Mouse (Mus musculus): ENCODE data around the gene Cbln3. TPM values are rescaled to one million over a fixed set of nuclear protein-coding genes. Genes with fewer than 3 reads are reported as not detected.

Cbln3 gene
- polyA plus RNA-seq, 1 experiment from 2014 or later, result 0.25 TPM

DNA sequence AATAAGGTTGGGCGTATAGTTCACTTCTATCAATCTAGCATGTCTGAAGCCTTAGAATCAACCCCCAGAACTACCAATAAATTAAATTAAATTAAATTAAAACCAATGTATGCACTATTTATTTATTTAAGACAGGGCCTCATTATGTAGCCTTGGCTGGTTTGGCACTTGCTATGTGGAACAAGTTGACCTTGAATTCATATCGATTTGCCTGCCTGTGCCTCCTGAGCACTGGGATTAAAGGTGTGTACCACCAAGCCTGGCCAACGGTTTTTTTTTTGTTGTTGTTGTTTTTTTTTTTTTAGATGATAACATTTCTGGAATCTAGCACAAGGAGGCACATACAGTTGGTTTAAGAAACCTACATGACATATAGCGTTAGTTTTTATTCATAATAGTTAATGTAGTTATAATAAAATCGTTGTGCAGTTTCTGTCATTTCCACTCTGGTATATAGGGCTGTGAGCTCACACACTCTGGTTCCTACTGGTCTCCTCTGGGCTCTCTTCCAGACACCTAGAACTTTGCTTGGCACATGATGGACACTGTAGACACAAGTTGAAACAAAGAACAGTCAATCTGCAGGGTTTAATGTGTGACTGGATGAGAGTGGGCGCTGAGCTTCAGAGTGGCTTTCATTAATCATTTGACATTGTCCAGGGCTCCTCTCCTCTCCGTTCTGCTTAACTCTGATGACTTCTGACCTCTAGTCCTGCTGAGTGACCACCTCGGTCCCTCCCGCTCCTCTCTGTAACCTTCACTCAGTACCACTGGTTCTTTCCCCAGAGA lies 38.5 kb downstream of the Cbln3 start:
- Histone ChIP-seq H3K27me3 (replicated peaks; ENCODE audit: control insufficient read depth, insufficient read depth, low read length) (no peaks in the 10 kb centered on the region), H3K36me3 (ENCODE audit: control insufficient read depth, insufficient read depth, low read length) (no peaks in the 10 kb centered on the region), H3K9ac (ENCODE audit: low read depth, low read length) (no peak overlapping the region), H3K9me3 (ENCODE audit: control insufficient read depth, low read length) (no peaks in the 10 kb centered on the region), H3K4me1 (ENCODE audit: control insufficient read depth, insufficient read depth, low read length) (peaks cover 4% of the 10 kb centered on the region; the same call in 1 of the 2 replicates), H3K4me2 (ENCODE audit: low read depth, low read length) (no peak overlapping the region), H3K4me3 (ENCODE audit: low read depth, low read length) (no peak overlapping the region), H3K27ac (replicated peaks; ENCODE audit: low read depth, low read length) (no peak overlapping the region)
- no peak for ATAC-seq (ENCODE audit: low read depth)
- 69% methylated on average over 9 of the region's 9 CpGs for WGBS
- no peak for DNase-seq (ENCODE audit: low spot score)

DNA sequence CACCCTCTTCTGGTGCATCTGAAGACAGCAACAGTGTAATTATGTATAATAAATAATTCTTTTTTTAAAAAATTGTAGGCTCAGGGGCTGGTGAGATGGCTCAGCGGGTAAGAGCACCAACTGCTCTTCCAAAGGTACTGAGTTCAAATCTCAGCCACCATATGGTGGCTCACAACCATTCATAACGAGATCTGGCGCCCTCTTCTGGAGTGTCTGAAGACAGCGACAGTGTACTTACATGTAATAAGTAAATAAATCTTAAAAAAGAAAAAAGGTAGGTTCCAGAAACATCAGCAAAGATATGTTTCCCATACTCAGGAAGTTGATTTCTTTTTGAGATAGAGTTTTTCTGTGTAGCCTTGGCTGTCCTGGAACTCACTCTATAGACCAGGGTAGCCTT lies 41.4 kb downstream of the Cbln3 start:
- Histone ChIP-seq H3K36me3 (ENCODE audit: control insufficient read depth, insufficient read depth, low read length) (no peaks in the 10 kb centered on the region), H3K27me3 (replicated peaks; ENCODE audit: control insufficient read depth, insufficient read depth, low read length) (no peaks in the 10 kb centered on the region), H3K9ac (ENCODE audit: low read depth, low read length) (no peak overlapping the region), H3K27ac (replicated peaks; ENCODE audit: low read depth, low read length) (no peak overlapping the region), H3K9me3 (ENCODE audit: control insufficient read depth, low read length) (no peaks in the 10 kb centered on the region), H3K4me1 (ENCODE audit: control insufficient read depth, insufficient read depth, low read length) (no peaks in the 10 kb centered on the region), H3K4me3 (ENCODE audit: low read depth, low read length) (no peak overlapping the region), H3K4me2 (ENCODE audit: low read depth, low read length) (no peak overlapping the region)
- no peak for DNase-seq (ENCODE audit: low spot score)
- 81% methylated on average over 4 of the region's 4 CpGs for WGBS
- no peak for ATAC-seq (ENCODE audit: low read depth)

DNA sequence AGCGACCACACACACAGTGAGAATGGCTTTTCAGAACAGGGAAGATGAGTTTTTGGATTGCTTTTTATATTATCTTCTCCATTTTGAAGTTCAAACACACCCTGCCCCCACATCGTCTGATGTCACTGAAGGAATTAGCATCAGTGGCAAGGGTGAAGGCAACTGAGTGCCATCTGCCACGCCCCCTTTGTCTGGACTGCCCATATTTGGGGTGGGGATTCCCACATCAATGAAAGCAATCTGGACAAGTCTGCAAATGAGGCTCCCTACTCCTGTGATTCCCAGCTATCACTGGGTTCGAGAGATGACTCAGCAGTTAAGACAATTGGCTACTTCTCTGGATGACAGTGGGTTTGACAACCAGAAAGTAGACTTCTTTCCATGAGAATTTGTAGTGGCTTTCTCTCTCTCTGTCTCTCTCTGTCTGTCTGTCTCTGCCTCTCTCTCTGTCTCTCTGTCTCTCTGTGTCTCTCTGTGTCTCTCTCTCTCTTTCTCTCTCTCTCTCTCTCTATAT lies 43.3 kb downstream of the Cbln3 start:
- no peaks in the 10 kb centered on the region for H3K27me3 ChIP-seq (replicated peaks; ENCODE audit: control insufficient read depth, insufficient read depth, low read length)
- no peak overlapping the region for H3K4me2 ChIP-seq (ENCODE audit: low read depth, low read length)
- peaks cover 3% of the 10 kb centered on the region; the same call in 1 of the 2 replicates for H3K4me1 ChIP-seq (ENCODE audit: control insufficient read depth, insufficient read depth, low read length)
- DNase-seq (ENCODE audit: low spot score), result no peak
- H3K9me3 ChIP-seq (ENCODE audit: control insufficient read depth, low read length), result no peaks in the 10 kb centered on the region
- WGBS, result 70% methylated on average over 4 of the region's 4 CpGs
- H3K36me3 ChIP-seq (ENCODE audit: control insufficient read depth, insufficient read depth, low read length), result no peaks in the 10 kb centered on the region
- no peak for ATAC-seq (ENCODE audit: low read depth)
- H3K9ac ChIP-seq (ENCODE audit: low read depth, low read length), result no peak overlapping the region
- H3K4me3 ChIP-seq (ENCODE audit: low read depth, low read length), result no peak overlapping the region
- no peak overlapping the region for H3K27ac ChIP-seq (replicated peaks; ENCODE audit: low read depth, low read length)

DNA sequence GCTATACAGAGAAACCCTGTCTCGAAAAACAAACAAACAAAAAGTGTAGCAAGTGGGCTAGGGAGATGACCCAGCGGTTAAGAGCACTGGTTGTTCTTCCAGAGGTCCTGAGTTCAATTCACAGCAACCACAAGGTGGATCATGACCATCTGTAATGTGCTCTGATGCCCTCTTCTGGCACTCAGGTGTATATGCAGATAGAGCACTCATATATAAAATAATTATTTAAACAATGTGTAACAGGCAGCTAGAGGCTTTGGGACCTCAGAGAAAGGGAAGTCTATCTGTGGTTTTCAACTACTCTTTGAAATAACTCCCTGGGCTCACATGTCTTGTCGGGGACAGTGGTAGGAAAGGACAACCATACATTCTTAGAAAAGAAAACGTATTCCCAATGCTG lies 45.5 kb downstream of the Cbln3 start:
- Histone ChIP-seq H3K9me3 (ENCODE audit: control insufficient read depth, low read length) (no peaks in the 10 kb centered on the region), H3K4me1 (ENCODE audit: control insufficient read depth, insufficient read depth, low read length) (peaks cover 18% of the 10 kb centered on the region), H3K36me3 (ENCODE audit: control insufficient read depth, insufficient read depth, low read length) (0 out of 2 replicates have a peak, but pooled peaks cover 7% of the 10 kb centered on the region), H3K27me3 (replicated peaks; ENCODE audit: control insufficient read depth, insufficient read depth, low read length) (no peaks in the 10 kb centered on the region), H3K27ac (replicated peaks; ENCODE audit: low read depth, low read length) (no peak overlapping the region), H3K9ac (ENCODE audit: low read depth, low read length) (no peak overlapping the region), H3K4me3 (ENCODE audit: low read depth, low read length) (no peak overlapping the region), H3K4me2 (ENCODE audit: low read depth, low read length) (no peak overlapping the region)
- DNase-seq (ENCODE audit: low spot score) (no peak), ATAC-seq (ENCODE audit: low read depth) (no peak)
- 81% methylated on average over 4 of the region's 4 CpGs for WGBS

DNA sequence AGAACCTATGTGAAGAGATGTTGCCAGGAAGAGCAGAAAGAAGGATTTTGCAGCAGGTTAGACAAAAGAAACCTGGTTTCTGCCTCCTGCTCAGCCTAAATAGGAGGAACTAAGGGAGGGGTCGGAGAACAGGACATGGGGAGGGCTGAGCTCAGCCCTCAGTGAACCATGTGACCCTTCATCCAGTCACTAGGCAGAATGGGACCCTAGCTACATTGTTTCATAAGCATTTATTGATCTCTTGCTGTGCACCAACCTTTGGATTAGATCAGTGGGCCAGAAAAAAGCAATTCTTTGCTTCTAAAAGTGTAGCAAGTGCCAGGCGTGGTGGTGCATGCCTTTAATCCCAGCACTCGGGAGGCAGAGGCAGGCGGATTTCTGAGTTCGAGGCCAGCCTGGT lies 45.9 kb downstream of the Cbln3 start:
- Histone ChIP-seq H3K36me3 (ENCODE audit: control insufficient read depth, insufficient read depth, low read length) (0 out of 2 replicates have a peak, but pooled peaks cover 11% of the 10 kb centered on the region), H3K9me3 (ENCODE audit: control insufficient read depth, low read length) (no peaks in the 10 kb centered on the region), H3K4me2 (ENCODE audit: low read depth, low read length) (no peak overlapping the region), H3K27ac (replicated peaks; ENCODE audit: low read depth, low read length) (no peak overlapping the region), H3K27me3 (replicated peaks; ENCODE audit: control insufficient read depth, insufficient read depth, low read length) (no peaks in the 10 kb centered on the region), H3K9ac (ENCODE audit: low read depth, low read length) (no peak overlapping the region), H3K4me3 (ENCODE audit: low read depth, low read length) (no peak overlapping the region), H3K4me1 (ENCODE audit: control insufficient read depth, insufficient read depth, low read length) (peaks cover 18% of the 10 kb centered on the region)
- 86% methylated on average over 5 of the region's 5 CpGs for WGBS
- ATAC-seq (ENCODE audit: low read depth) (no peak), DNase-seq (ENCODE audit: low spot score) (no peak)

DNA sequence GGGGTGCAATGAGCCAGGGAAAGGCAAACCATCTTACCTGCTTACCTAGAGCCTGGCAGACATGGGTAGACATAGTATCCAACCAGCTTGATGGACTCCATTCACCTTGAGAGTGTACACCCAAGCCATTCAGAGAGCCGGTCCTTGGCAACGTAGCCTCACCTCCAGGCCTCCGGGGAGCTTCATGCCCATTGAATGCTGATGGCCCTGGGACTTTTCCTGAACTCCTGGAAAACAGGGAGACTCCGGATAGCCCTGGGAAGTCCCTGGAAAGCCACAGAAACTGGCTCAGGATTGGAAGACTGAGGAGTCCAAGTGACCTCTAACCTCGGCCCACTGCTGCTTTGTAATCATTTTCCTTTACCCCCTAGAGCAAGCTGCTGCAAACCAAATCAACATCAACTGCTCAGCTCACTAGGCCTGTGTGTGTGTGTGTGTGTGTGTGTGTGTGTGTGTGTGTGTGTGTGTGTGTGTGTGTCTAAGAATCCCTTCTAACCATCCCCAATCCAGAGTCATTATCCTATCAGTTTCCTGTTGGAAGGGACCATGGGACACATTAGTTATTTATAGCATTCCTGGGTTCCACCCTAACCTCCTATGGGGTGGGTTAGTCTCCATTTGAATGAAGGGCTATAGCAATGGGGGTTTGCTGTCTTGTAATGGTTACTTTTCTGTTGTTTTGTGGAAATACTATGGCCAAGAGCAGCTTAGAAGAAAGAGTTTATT lies 49.2 kb downstream of the Cbln3 start:
- Histone ChIP-seq H3K4me2 (ENCODE audit: low read depth, low read length) (no peak overlapping the region), H3K9ac (ENCODE audit: low read depth, low read length) (no peak overlapping the region), H3K36me3 (ENCODE audit: control insufficient read depth, insufficient read depth, low read length) (peaks cover 44% of the 10 kb centered on the region), H3K4me1 (ENCODE audit: control insufficient read depth, insufficient read depth, low read length) (peaks cover 18% of the 10 kb centered on the region), H3K9me3 (ENCODE audit: control insufficient read depth, low read length) (no peaks in the 10 kb centered on the region), H3K27me3 (replicated peaks; ENCODE audit: control insufficient read depth, insufficient read depth, low read length) (no peaks in the 10 kb centered on the region), H3K27ac (replicated peaks; ENCODE audit: low read depth, low read length) (no peak overlapping the region), H3K4me3 (ENCODE audit: low read depth, low read length) (no peak overlapping the region)
- WGBS, result 51% methylated on average over 5 of the region's 5 CpGs
- DNase-seq (ENCODE audit: low spot score) (no peak), ATAC-seq (ENCODE audit: low read depth) (0 out of 2 replicates have a peak, but pooled peaks have one; percentile 1)

DNA sequence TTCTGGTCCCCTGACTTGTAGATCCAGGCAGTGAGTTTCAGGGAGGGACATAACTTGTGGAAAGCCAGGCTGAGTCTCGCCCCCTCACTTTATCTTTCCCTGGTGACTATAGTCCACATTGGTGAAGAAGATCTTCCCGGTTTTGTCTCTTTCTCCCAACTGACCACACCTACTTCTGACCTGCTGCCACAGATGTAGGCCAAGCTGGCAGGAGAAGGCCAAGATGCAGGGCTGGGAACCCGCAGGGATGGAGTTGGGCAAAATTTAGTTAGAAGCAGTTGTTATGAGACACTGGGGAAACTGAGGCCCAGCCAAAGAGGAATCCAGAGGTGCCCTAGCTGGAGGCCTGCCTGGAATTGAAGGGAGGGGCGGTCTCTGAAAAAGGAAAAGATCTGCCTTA lies 51.1 kb downstream of the Cbln3 start:
- no peak overlapping the region for H3K9ac ChIP-seq (ENCODE audit: low read depth, low read length)
- H3K27me3 ChIP-seq (replicated peaks; ENCODE audit: control insufficient read depth, insufficient read depth, low read length), result no peaks in the 10 kb centered on the region
- no peak overlapping the region for H3K4me2 ChIP-seq (ENCODE audit: low read depth, low read length)
- peaks cover 28% of the 10 kb centered on the region for H3K4me1 ChIP-seq (ENCODE audit: control insufficient read depth, insufficient read depth, low read length)
- ATAC-seq (ENCODE audit: low read depth) (no peak), DNase-seq (ENCODE audit: low spot score) (no peak)
- H3K9me3 ChIP-seq (ENCODE audit: control insufficient read depth, low read length), result no peaks in the 10 kb centered on the region
- 0 out of 2 replicates have a peak overlapping the region, but pooled peaks have one; percentile 53 for H3K27ac ChIP-seq (replicated peaks; ENCODE audit: low read depth, low read length)
- no peak overlapping the region for H3K4me3 ChIP-seq (ENCODE audit: low read depth, low read length)
- peaks cover 63% of the 10 kb centered on the region for H3K36me3 ChIP-seq (ENCODE audit: control insufficient read depth, insufficient read depth, low read length)
- whole genome bisulfite sequencing, result 87% methylated on average over 4 of the region's 4 CpGs

DNA sequence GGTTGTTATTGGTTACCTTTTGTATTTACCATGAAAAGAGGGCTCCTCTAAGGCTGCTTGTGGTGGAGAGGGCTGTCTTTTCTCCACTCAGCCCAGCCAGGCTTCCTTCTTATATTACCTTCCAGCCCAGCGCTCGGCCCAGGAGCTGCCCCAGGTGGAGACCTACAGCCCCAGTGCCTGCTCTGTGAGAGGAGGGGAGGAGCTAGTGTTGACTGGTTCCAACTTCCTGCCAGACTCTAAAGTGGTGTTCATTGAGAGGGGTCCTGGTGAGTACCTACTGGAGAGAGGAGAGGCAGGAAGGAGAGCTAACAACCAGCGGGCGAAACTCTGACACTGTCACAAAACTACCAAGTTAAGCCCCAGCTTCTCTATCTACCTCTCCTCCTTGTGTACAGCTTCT lies 53.9 kb downstream of the Cbln3 start:
- no peaks in the 10 kb centered on the region for H3K9me3 ChIP-seq (ENCODE audit: control insufficient read depth, low read length)
- H3K9ac ChIP-seq (ENCODE audit: low read depth, low read length), result no peak overlapping the region
- peaks cover 24% of the 10 kb centered on the region for H3K4me1 ChIP-seq (ENCODE audit: control insufficient read depth, insufficient read depth, low read length)
- DNase-seq (ENCODE audit: low spot score) (no peak), ATAC-seq (ENCODE audit: low read depth) (no peak)
- WGBS, result 75% methylated on average over 4 of the region's 4 CpGs
- H3K27me3 ChIP-seq (replicated peaks; ENCODE audit: control insufficient read depth, insufficient read depth, low read length), result no peaks in the 10 kb centered on the region
- H3K36me3 ChIP-seq (ENCODE audit: control insufficient read depth, insufficient read depth, low read length), result peaks cover 82% of the 10 kb centered on the region
- H3K27ac ChIP-seq (replicated peaks; ENCODE audit: low read depth, low read length), result no peak overlapping the region
- H3K4me3 ChIP-seq (ENCODE audit: low read depth, low read length), result no peak overlapping the region
- no peak overlapping the region for H3K4me2 ChIP-seq (ENCODE audit: low read depth, low read length)

Measured in embryonic facial prominence, embryonic 14.5 days (tissue).